Mouse (Mus musculus): Measurements from ENCODE around the gene Ldb2.

Ldb2 gene

DNA sequence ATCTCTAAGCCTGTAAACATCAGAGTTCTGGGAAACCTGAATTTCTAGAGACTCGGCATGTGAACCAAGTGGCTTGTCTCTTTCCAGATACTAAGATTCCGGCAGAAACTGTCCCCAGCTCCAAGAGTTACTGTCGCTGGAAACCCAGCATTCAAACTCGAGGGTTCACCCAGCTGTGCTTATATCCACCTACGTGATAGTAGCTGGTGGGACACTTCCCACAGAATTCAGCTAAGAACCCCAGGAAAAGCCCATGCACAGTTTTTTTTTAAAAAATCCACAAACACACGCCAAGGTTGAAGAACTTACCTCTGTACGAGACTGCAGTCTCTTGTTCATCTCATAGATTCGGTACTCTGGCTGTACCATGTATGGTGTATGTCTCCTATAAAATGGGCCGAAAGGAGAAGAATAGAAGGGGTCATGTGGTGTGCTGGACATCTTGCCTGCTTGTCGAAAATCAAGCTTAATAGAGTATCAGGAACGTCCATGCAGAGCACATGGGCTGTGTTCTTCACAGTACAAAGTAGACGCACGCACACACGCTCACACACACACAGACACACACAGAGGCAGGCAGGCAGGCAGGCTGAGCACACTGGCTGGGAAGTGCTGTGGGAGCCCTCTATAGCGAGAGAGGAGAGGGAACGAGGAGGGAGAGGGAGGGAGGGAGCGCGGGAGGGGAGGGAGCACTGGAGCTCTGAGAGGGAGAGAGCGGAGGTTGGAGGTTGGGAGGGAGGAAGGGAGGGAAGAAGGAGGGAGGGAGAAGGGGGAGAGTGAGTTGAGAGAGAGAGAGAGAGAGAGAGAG is at the start of gene Ldb2:
Gene Ldb2 (minus strand): TSS at position 628 of the 808 bp plus-strand sequence.
- DNase-seq (ENCODE audit: low spot score in 2 of 2): peak; percentile 7 to 25

GRCm38 (mm10) chr5:44831287-44831686 is 31.8 kb upstream of the Ldb2 start:
- peak; percentile 0 to 2 for DNase-seq (ENCODE audit: low spot score in 2 of 2)

DNA sequence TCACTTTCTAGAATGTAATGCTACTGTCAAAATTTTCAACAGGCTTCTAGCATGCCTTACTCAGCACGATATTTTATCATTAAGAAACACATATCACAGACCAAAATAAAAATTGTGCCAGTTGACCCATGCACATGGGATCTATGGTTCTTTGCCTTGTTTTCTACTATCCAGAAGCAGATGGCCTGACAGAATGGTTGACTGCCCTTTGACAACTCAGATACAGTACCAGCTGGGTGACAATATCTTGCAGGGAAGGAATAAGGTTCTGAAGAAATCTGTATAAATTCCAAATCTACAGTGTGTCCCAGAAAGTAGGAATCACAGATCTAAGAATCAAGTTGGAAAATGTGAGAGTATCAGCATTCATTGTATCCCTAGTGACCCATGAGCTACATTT is 16.0 kb upstream of the Ldb2 start:
- no peak for DNase-seq (ENCODE audit: low spot score in 2 of 2)

DNA sequence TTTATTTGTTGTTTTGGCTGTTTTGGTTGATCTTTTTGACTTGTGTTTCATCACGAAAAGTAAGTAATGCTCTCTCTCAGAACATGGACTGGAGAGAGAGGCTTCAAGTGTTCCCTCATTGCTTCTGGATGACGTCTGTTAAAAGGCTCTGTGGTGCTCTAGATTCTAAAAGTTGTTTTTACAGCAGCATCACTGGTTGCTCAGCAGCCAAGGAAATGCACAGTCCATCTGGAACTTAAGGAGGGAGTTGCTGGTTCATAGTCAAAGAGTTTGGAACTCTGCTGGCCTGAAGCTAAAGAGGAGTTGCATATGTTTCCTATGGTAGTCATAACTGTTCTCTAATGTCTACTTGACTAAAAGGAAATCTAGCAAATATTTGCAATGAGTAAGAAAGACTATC is 6.5 kb upstream of the Ldb2 start:
- DNase-seq (ENCODE audit: low spot score in 2 of 2): no peak

- no peak for DNase-seq (ENCODE audit: low spot score in 2 of 2)
These were observed 1.6 kb upstream of the Ldb2 start for GRCm38 (mm10) chr5:44801100-44801499.

GRCm38 (mm10) chr5:44799861-44800260 is 381 bp upstream of the Ldb2 start:
- no peak for DNase-seq (ENCODE audit: low spot score in 2 of 2)

DNA sequence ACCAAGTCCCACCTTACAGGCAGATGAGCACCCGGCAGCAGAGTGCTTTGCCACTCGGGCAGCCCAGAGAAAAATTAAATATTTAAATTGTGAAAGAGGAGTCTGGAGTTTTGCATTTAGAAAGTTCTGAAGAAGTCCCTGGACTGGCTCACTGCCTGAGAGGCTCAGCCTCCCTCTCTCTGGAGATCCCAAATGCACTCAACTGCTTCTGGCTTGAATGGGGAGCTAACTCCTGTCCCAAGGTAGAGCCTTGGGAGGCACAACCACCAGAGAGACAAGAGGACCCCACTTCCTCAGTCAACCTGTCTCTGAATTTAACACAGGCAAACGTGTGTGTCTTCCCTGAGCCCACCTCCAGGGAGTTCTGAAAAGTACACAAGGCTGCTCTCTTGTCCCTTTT is 987 bp downstream of the Ldb2 start:
- DNase-seq (ENCODE audit: low spot score in 2 of 2): no peak

- DNase-seq (ENCODE audit: low spot score in 2 of 2): no peak
These were observed 1.4 kb downstream of the Ldb2 start for GRCm38 (mm10) chr5:44798056-44798455.

GRCm38 (mm10) chr5:44784591-44784990 is 14.9 kb downstream of the Ldb2 start:
- DNase-seq (ENCODE audit: low spot score in 2 of 2): no peak

- no peak for DNase-seq (ENCODE audit: low spot score in 2 of 2)
These were observed 20.1 kb downstream of the Ldb2 start for GRCm38 (mm10) chr5:44779340-44779739.

DNA sequence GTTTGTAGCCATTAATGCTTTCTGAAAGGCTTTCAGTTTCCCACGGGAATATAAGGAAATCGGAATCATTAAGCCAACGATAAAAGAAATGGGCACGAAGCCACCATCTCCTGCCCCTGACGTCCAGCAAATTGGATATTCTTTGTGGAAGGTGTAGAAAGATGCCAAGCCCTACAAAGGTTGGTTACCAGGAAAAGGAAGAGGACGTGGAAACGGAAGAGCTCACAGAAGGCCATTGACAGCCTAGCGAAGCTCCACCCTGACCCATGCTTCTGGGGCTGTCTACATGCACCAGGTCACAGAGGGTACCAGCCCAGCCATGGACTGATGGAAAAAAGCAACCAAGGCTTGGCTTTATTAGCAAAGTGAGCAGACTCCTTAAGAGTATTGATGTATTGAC is 31.0 kb downstream of the Ldb2 start:
- no peak for DNase-seq (ENCODE audit: low spot score in 2 of 2)

DNA sequence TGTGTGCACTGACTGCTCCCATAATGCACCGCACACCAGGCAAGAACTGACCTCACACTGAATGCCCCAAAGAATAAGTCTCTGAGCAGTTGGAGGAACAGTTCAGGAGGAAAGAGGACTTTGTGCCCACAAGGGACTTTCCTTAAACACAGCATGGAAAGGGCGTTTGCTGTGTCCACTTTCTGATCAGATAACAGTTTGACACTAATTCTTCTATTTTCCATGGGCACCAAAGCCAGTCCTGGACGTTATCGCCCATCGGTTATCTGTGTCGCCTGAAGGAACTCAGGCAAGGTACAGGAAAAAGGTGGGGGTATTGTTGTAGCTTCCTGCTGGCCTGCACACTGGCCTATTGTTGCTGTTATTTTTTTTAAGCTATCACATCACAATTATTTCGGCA is 34.6 kb downstream of the Ldb2 start:
- DNase-seq (ENCODE audit: low spot score in 2 of 2): no peak

DNA sequence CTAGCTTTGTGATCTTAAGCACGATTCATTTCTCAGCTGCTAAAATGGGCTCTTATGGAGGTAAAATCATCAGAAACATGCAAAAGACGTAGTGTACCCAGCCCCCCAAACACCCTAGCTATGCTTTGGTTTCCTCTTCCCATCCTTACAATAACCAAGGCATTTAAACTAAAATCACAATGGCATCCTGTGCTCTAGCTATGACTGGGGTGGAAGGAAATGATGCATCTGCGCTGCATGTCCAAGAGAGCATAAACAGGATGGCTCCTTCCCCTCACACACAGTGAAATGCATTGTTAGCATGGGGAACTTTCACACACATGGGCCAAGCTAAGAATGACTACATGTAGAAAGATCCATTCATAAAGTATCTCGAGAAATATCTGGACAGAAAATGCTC is 40.3 kb downstream of the Ldb2 start:
- DNase-seq (ENCODE audit: low spot score in 2 of 2): no peak

- no peak for DNase-seq (ENCODE audit: low spot score in 2 of 2)
These were observed 45.1 kb downstream of the Ldb2 start for GRCm38 (mm10) chr5:44754156-44754910.

DNA sequence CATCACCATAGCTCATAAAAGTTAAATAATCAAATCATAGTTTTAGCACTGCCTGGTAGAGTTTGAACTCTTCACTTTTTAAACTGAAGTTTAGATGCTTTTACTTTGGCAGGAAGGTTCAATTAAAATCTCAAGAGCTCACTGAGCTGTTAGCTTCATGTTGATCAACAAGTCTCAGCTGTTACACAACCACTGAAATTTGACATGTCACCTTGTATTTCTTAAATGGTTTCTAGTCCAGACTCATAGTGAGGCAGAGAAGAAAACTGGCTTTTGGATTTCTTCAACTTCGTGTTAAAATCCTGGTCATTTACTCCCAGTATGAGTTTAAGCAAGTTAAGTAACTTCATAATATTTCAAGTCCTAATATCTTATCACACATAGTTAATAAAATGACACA is 53.8 kb downstream of the Ldb2 start:
- no peak for DNase-seq (ENCODE audit: low spot score in 2 of 2)

DNA sequence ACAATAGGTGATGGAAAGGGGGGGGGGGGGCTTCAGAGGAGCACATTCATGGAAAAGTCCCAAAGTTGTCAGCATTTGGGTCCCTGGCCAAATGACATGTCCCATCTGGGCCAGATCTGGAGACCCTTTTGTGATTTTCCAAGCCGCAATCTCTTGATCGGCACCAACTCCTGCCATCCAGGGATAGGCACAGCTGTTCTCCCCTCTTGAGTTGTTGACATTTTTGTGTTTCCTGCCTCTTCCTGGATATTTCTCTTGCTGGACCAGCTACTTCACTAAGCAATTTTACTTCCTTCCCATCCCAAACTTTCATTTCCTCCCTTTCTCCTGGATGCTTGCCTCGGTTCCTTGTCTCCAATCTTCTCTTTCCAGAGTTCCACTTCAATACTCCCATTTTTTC is 63.1 kb downstream of the Ldb2 start:
- DNase-seq (ENCODE audit: low spot score in 2 of 2): no peak

DNA sequence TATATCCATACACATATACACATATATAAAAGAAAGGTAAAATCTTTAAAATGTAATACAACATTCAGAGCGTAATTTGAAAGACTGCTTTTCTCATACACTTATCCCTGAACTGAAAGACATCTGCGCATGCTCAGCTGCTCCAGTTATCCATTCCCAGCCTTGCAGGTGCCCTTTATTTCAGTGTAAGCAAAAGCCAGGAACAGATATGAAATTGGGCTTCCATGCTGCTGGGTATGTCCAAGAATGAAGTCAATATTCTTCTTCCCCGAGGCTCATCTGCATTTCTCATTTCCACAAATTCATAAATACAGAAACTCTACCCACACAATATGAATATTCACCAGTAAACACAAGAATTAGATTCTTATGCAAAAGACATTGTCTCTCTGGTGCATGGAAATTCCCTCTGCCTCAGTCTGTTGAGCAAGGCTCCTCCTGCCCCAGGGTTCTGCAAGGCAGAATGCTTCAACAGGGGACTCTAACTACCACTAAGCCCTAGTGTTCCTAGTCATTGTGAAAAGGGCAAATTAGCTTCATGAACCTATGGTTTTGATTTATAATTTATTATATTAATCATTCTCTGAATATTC is 65.3 kb downstream of the Ldb2 start:
- no peak for DNase-seq (ENCODE audit: low spot score in 2 of 2)

DNA sequence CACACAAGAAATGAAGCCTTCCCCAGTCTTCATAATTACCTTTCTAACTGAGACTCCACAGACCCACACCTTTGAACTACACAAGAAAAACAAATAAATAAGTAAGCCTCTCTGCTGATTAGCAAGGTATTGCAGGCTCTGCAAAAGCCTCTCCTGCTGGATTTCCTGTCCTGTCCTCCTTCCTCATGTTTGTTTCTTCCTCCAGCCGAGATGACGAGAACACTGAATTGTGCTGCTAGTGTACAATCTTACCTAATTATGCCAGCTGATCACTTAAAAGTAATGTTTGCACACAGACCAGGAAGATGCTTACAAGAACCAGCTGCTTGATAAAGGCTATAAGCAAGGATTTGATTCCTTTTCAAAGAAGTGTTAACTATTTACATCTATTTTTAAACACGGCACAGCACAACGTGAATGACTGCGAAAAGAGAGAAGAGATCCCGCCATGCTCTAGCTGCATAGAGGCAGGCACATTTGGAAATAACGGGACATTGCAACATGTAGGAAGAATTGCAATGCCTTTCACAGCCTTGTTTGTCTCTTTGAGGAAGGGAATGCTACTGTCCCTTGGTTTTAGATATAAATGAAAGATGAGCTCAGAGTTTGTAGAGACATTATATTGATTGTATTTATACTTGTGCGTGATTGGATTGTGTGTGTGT is 69.7 kb downstream of the Ldb2 start:
- no peak for DNase-seq (ENCODE audit: low spot score in 2 of 2)

DNA sequence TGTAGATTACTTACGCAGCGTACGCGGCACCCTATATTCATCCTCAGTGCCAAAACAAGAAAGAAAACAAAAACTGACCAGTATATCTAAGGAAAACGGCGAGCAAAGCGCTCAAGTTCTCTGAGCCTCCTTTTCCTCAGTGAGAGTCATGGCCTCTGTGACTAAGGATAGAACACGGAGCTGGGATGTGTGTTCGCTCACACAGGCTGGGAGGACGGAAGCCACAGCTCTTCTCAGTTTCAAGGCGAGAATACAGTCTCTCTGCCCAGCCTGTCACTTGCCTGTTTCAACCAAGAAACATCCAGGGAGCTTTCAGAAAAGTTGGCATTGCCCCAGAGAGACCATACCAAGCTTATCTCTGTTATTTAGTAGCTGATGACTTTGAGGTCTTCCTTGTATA is 71.5 kb downstream of the Ldb2 start:
- no peak for DNase-seq (ENCODE audit: low spot score in 2 of 2)

DNA sequence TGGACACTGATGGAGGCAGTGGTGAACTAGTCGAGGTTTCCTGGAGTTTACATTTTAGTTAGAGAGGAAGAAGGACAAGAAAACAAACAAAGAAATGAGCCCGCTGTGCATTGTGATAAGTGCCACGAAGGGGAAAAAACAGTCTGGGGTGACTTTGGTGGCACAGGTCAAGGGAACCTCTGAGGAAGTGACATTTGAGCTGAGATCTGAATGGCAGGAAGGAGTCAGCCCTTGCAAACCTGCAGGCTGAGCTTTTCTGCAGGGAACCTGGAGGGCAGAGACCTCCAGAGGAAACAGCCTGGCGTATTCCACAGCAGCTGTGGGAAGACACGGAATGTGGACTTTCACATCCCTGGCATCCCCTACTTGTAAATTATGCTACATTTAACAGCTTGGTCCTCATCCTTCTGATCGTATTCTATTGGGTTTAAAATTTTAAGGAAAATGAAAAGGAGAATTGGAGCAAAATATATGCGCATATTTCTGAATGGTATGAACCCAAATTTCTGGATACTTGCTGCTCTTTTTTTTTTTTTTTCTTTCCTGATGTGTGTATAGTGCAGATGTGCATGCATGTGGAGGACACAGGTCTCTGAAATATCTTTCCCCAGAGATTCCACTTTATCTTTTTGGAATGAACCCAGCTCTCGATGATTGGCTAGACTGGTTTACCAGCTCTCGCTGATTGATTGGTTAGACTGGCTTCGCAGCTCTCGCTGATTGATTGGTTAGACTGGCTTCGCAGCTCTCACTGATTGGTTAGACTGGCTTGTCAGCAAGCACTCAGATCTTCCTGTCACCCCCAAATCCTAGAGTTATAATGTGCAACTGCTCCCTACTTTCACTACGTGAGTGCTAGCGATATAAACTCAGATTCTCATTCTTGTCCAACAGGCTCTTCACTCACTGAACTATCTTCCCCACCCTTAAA is 72.7 kb downstream of the Ldb2 start:
- no peak for DNase-seq (ENCODE audit: low spot score in 2 of 2)

DNA sequence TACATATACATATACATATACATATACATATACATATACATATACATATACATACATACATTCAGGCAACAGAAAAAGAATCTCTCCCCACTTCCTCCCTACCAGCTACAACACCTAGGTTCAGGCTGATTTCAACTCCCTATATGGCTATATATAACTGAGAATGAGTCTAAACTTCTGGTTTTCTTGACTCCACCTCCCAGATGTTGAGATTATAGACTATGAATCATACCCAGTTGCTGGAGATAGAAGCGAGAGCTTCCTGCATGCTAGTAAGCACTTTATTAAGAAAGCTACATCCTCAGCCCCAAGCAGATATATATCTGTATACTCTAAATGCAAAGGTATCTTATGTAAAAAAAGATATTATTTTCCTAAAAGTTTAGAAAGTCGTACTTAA is 74.0 kb downstream of the Ldb2 start:
- DNase-seq (ENCODE audit: low spot score in 2 of 2): no peak
